Mouse (Mus musculus) intestine, postnatal 0 days (tissue): Measurements from ENCODE around the gene Akap6. TPM values are rescaled to one million over a fixed set of nuclear protein-coding genes. Genes with fewer than 3 reads are reported as not detected.
A peak's percentile ranks its signal among the peaks of the same experiment; 100 is the strongest.

Experiments
- ATAC-seq: fragments of 200-750 bp; cut with Nextera tagmentation; 2 replicates; pipeline ENCODE4 v1.8.0; 2017; ENCODE audit warnings: mild to moderate bottlenecking, moderate TSS enrichment, moderate library complexity
- H3K27ac ChIP-seq: fragments of 300-500 bp; sonication (generic); 2 replicates; pipeline ENCODE4 v1.5.1; 2014; ENCODE audit warnings: mild to moderate bottlenecking, low read depth, low read length, moderate library complexity
- H3K27me3 ChIP-seq: fragments of 300-500 bp; sonication (generic); replicated peaks from 2 replicates; pipeline ENCODE4 v1.6.1; 2014; ENCODE audit warnings: low read length, mixed read lengths; ENCODE audit not compliant: control insufficient read depth, insufficient read depth
- H3K36me3 ChIP-seq: fragments of 300-500 bp; sonication (generic); 2 replicates; pipeline ENCODE4 v1.6.1; 2014; ENCODE audit warnings: mild to moderate bottlenecking, moderate library complexity; ENCODE audit not compliant: control insufficient read depth, insufficient read depth
- H3K4me1 ChIP-seq: fragments of 300-500 bp; sonication (generic); replicated peaks from 2 replicates; pipeline ENCODE4 v1.6.1; 2014; ENCODE audit warnings: antibody characterized with exemption, low read length, mixed read lengths; ENCODE audit not compliant: control insufficient read depth, insufficient read depth
- H3K4me2 ChIP-seq: fragments of 300-500 bp; sonication (generic); replicated peaks from 2 replicates; pipeline ENCODE4 v1.6.1; 2014; ENCODE audit warnings: low read depth, mild to moderate bottlenecking, moderate library complexity
- H3K4me3 ChIP-seq: fragments of 300-500 bp; sonication (generic); 2 replicates; pipeline ENCODE4 v1.5.1; 2014; ENCODE audit warnings: low read depth, low read length
- H3K9ac ChIP-seq: fragments of 300-500 bp; sonication (generic); 2 replicates; pipeline ENCODE4 v1.6.1; 2014; ENCODE audit warnings: mild to moderate bottlenecking, low read depth, low read length
- H3K9me3 ChIP-seq: fragments of 300-500 bp; sonication (generic); 2 replicates; pipeline ENCODE4 v1.6.1; 2016; ENCODE audit warnings: mixed run types; ENCODE audit not compliant: control insufficient read depth
- CTCF ChIP-seq: sonication (generic); IDR thresholded peaks from 2 replicates; pipeline ENCODE4 v1.5.1; 2016; ENCODE audit warnings: low read depth, mild to moderate bottlenecking, control low read depth, antibody characterized with exemption, moderate library complexity
- WGBS: fragments of 180-500 bp; shearing (Covaris S2); extraction: QIAGEN DNeasy Blood & Tissue Kit; methylation state at CpG from one replicate; pipeline ENCODE4 v1.1.7; 2014; 5-methylcytosine and 5-hydroxymethylcytosine counted together
- polyA plus RNA-seq: library from polyadenylated mRNA; unstranded; fragments of >200 nt; fragmentation: Nextera tagmentation; extraction: Ambion mirVana; gene quantifications from 2 replicates; pipeline ENCODE4 v1.2.1, GENCODE M21; 2015

Gene Akap6
- polyA plus RNA-seq, 1 experiment from 2014 or later = 0.73 TPM

GRCm38 (mm10) chr12:53032762-53033161 lies 333.6 kb downstream of the Akap6 start:
- H3K4me2 ChIP-seq = no peak overlapping the region
- no peak overlapping the region for H3K27ac ChIP-seq
- no peaks in the 10 kb centered on the region for H3K9me3 ChIP-seq
- H3K4me3 ChIP-seq = no peak overlapping the region
- WGBS = 24% methylated on average over 7 of the region's 7 CpGs
- H3K27me3 ChIP-seq = no peaks in the 10 kb centered on the region
- no peaks in the 10 kb centered on the region for H3K4me1 ChIP-seq
- no peaks in the 10 kb centered on the region for H3K36me3 ChIP-seq
- no peak overlapping the region for H3K9ac ChIP-seq
- TF ChIP-seq CTCF = no peak
- no peak for ATAC-seq

- Histone ChIP-seq H3K27me3 (no peaks in the 10 kb centered on the region), H3K9me3 (no peaks in the 10 kb centered on the region), H3K27ac (no peak overlapping the region), H3K4me1 (no peaks in the 10 kb centered on the region), H3K4me3 (no peak overlapping the region), H3K4me2 (peak overlapping the region; percentile 51), H3K36me3 (no peaks in the 10 kb centered on the region), H3K9ac (no peak overlapping the region)
- no peak for ATAC-seq
- TF ChIP-seq CTCF = no peak
- 16% methylated on average over 14 of the region's 14 CpGs for WGBS
Observed at GRCm38 (mm10) chr12:53033404-53033913, 334.3 kb downstream of the Akap6 start.

GRCm38 (mm10) chr12:53040634-53041033 lies 341.5 kb downstream of the Akap6 start:
- Histone ChIP-seq H3K9ac (no peak overlapping the region), H3K9me3 (no peaks in the 10 kb centered on the region), H3K4me3 (no peak overlapping the region), H3K27me3 (no peaks in the 10 kb centered on the region), H3K27ac (no peak overlapping the region), H3K4me2 (no peak overlapping the region), H3K4me1 (no peaks in the 10 kb centered on the region), H3K36me3 (no peaks in the 10 kb centered on the region)
- no peak for ATAC-seq
- TF ChIP-seq CTCF = no peak
- WGBS = 88% methylated on average over 5 of the region's 5 CpGs

- Histone ChIP-seq H3K27me3 (no peaks in the 10 kb centered on the region), H3K27ac (no peak overlapping the region), H3K4me1 (no peaks in the 10 kb centered on the region), H3K9ac (no peak overlapping the region), H3K9me3 (no peaks in the 10 kb centered on the region), H3K4me2 (no peak overlapping the region), H3K36me3 (no peaks in the 10 kb centered on the region), H3K4me3 (no peak overlapping the region)
- TF ChIP-seq CTCF = peak; percentile 84
- no peak for ATAC-seq
- 29% methylated on average over 5 of the region's 5 CpGs for whole genome bisulfite sequencing
Observed at GRCm38 (mm10) chr12:53042739-53043138, 343.6 kb downstream of the Akap6 start.

- no peak for TF ChIP-seq CTCF
- ATAC-seq = no peak
- Histone ChIP-seq H3K4me1 (no peaks in the 10 kb centered on the region), H3K4me3 (no peak overlapping the region), H3K4me2 (no peak overlapping the region), H3K36me3 (no peaks in the 10 kb centered on the region), H3K9me3 (no peaks in the 10 kb centered on the region), H3K27me3 (no peaks in the 10 kb centered on the region), H3K9ac (no peak overlapping the region), H3K27ac (no peak overlapping the region)
- WGBS = 70% methylated on average over 7 of the region's 7 CpGs
Observed at GRCm38 (mm10) chr12:53057606-53058005, 358.4 kb downstream of the Akap6 start.

GRCm38 (mm10) chr12:53060903-53061302 lies 361.7 kb downstream of the Akap6 start:
- ATAC-seq = no peak
- Histone ChIP-seq H3K9ac (no peak overlapping the region), H3K4me2 (no peak overlapping the region), H3K27ac (no peak overlapping the region), H3K36me3 (no peaks in the 10 kb centered on the region), H3K27me3 (no peaks in the 10 kb centered on the region), H3K4me3 (no peak overlapping the region), H3K9me3 (no peaks in the 10 kb centered on the region), H3K4me1 (no peaks in the 10 kb centered on the region)
- WGBS = 74% methylated on average over 6 of the region's 6 CpGs
- no peak for TF ChIP-seq CTCF
